Mouse (Mus musculus) left cerebral cortex, postnatal 10 days (tissue): ENCODE data around the gene Cnn2. TPM values are rescaled to one million over a fixed set of nuclear protein-coding genes. Genes with fewer than 3 reads are reported as not detected.
A peak's percentile ranks its signal among the peaks of the same experiment; 100 is the strongest.
"Not testable (repeated sequence)": the region's sequence is repeated elsewhere in the genome, so short reads cannot be mapped to it uniquely, and the experiment has no call there.

ENCODE experiments used
- DNase-seq, 2 experiments: peaks; one replicate each; pipeline ENCODE4 v3.0.0; 2021 to 2022; ENCODE audit warnings: low spot score in 2 of 2, mixed read lengths in 1 of 2; ENCODE audit errors: extremely low spot score in 1 of 2
- intact Hi-C: fragments of 180-260 bp; cut with DNase I; formaldehyde crosslinking; loops from one replicate; pipeline ENCODE4 v1.15.1; 2025
- total RNA-seq, 2 experiments: library from RNA; stranded (reverse); gene quantifications; 2 replicates each; pipeline ENCODE4 v1.2.3; 2021

The Cnn2 gene
- total RNA-seq = 10 to 100 TPM in 1 of 2 experiments, 1 to 10 TPM in 1; 8.9 to 12.4 TPM

DNA sequence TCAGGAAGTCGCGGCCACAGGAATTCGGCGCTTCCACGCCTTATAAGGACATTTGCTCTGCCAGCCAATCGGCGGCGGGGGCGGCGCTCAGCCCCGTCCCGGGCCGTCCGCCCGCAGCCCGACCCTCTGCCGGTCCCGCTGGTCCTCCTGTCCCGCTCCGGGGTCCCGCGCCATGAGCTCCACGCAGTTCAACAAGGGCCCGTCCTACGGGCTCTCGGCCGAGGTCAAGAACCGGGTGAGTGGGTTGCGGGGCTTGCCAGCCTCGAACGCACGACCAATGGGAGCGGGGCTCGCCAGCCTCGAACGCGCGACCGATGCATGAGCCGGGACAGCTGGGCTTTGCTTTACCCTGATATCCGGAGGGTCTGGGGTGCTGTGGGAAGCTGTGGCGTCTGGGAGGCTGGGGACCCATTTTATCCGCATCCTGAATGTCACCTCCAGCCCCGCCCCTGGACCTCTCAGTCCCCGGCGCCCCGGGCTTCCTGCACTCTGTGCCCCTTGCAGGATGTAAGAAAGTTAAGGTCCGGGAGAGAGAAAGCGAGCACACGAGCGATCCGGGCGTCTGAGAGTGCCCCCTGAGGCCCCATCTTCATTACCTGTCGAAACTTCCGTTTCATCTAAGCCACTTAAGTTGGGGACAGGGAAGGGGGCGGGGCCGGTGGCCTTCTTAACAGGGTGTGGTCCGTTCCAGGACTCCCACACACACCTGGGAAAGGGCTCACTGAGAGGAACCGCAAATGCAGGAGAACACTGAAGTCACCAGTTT, at the start of gene Cnn2:
Cnn2 (plus strand) TSS at position 79 of the 766 bp plus-strand sequence.
- intact Hi-C loops = loop anchor here (5.0 to 10.0 kb wide), 3 partner anchors 49 to 256 kb away; partner anchors contain the start of genes Ndufs7, Polr2e and Stk11
- peak in 1 of 2 experiments; percentile 80 for DNase-seq

- DNase-seq = peak in 1 of 2 experiments; percentile 68
- intact Hi-C loops = no loop called here
Measured at GRCm38 (mm10) chr10:79940749-79941148, 47.6 kb upstream of the Cnn2 start.

- no peak for DNase-seq
- intact Hi-C loops = no loop called here
Measured at GRCm38 (mm10) chr10:79942988-79943387, 45.4 kb upstream of the Cnn2 start.

DNA sequence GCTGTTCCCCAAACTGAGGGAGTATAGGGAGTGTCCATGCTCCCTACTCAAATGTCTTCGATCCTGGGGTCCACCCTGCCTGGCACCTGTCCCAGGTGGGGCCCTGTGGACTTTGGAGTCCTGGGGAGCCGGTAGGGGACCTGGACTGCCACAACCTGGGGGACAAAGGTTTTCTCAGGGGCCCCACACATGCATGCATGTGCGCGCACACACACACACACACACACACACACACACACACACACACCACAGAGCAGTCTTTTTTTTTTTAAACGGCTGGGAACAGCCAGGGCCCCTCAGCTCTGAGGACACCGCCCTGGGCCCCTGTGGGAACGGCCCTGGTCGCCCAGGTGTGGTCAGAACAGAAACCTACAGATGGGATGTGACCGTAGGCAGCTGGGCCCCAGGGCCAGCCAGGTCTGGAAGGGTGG, 44.9 kb upstream of the Cnn2 start:
- intact Hi-C loops = no loop called here
- no peak for DNase-seq

- intact Hi-C loops = no loop called here
Measured at GRCm38 (mm10) chr10:79945507-79946234, 42.7 kb upstream of the Cnn2 start.

GRCm38 (mm10) chr10:79946752-79947322, 41.5 kb upstream of the Cnn2 start:
- intact Hi-C loops = no loop called here
- DNase-seq = no peak

More at GRCm38 (mm10) chr10:79945507-79946234, 42.7 kb upstream of the Cnn2 start:
- DNase-seq = no peak

DNA sequence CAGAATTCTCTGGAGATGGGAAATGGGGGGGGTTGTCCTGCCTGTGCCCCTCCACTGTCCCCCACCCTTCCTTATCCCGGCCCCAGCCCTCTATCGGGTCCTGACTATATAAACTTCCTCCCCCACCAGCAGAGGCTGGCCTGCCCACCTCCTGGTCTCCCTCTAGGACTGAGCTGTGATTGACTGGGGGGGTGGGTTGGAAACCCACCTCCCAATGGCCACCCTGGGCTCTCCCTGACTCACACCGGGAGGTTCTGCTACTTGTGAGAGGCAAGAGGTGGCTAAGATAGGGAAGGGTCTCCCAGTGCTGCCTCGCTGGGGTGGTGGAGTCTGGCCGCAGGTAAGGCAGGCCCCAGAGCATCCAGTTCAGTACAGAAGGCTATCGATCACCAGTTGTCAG, 40.9 kb upstream of the Cnn2 start:
- intact Hi-C loops = no loop called here
- DNase-seq = no peak

- intact Hi-C loops = loop anchor here (2.0 to 10.0 kb wide), 2 partner anchors 15 to 115 kb away; no protein-coding TSS in a partner anchor
- no peak for DNase-seq
Measured at GRCm38 (mm10) chr10:79949873-79950272, 38.5 kb upstream of the Cnn2 start.

DNA sequence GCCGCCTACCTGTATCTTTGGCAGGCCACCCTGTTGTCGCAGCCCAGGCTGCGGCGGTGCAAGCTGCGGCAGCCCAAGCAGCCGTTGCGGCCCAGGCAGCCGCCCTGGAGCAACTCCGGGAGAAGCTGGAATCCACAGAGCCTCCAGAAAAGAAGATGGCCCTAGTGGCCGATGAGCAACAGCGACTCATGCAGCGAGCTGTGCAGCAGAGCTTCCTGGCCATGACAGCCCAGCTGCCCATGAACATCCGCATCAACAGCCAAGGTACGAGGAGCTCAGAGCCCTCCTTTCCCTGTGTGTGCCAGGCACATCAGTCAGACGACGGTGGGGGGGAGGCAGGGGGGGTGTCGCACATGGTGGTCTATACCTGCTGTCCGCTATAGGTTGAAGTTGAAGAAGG, 37.7 kb upstream of the Cnn2 start:
- intact Hi-C loops = loop anchor here (2.0 to 10.0 kb wide), 2 partner anchors 16 to 116 kb away; no protein-coding TSS in a partner anchor

GRCm38 (mm10) chr10:79953946-79954345, 34.4 kb upstream of the Cnn2 start:
- intact Hi-C loops = loop anchor here (10.0 kb wide), 1 partner anchor 119 kb away; no protein-coding TSS in a partner anchor
- no peak for DNase-seq

More for the DNA sequence above, 37.7 kb upstream of the Cnn2 start:
- DNase-seq = no peak

DNA sequence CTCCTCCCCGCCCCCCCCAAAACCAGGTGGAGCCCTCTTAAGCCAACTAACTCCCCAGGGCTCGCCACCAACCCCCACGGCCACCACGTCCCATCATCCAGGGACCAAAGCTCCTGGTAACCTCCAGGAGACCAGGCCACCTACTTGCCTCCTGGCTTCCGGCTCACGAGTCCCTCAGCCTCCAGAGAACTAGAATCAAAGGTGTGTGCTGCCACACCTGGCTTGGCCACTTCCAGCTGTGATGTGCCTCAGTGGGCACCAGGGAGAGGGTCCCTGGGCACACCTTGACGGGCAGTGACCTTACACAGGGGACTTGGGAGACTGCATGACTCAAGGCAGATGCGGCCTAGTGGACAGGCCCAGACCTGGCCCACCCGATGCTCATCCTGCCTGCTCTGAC, 32.7 kb upstream of the Cnn2 start:
- DNase-seq = no peak
- intact Hi-C loops = loop anchor here (10.0 kb wide), 1 partner anchor 121 kb away; no protein-coding TSS in a partner anchor

GRCm38 (mm10) chr10:79956643-79957154, 31.7 kb upstream of the Cnn2 start:
- intact Hi-C loops = loop anchor here (10.0 kb wide), 1 partner anchor 122 kb away; no protein-coding TSS in a partner anchor

GRCm38 (mm10) chr10:79958140-79958816, 30.1 kb upstream of the Cnn2 start:
- intact Hi-C loops = loop anchor here (1.0 to 10.0 kb wide), 2 partner anchors 33 to 123 kb away; no protein-coding TSS in a partner anchor
- DNase-seq = peak; percentile 62 to 86

More at GRCm38 (mm10) chr10:79956643-79957154, 31.7 kb upstream of the Cnn2 start:
- DNase-seq = no peak

DNA sequence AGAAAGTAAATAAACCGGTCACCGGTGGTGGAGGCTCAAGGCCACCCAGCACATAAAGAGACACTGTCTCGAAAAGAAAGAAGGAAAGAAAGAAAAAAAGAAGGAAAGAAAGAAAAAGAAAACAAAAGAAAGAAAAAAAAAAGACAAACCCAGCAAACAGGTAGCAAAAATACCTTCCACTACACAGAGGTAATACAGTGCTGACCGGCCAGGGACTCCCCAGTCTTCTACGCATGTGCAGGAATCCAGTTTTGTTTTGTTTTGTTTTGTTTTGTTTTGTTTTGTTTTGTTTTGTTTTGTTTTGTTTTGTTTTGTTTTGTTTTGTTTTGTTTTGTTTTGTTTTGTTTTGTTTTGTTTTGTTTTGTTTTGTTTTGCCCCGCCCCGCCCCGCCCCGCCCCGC, 29.0 kb upstream of the Cnn2 start:
- not testable (repeated sequence) for DNase-seq
- intact Hi-C loops = loop anchor here (10.0 kb wide), 1 partner anchor 125 kb away; no protein-coding TSS in a partner anchor

DNA sequence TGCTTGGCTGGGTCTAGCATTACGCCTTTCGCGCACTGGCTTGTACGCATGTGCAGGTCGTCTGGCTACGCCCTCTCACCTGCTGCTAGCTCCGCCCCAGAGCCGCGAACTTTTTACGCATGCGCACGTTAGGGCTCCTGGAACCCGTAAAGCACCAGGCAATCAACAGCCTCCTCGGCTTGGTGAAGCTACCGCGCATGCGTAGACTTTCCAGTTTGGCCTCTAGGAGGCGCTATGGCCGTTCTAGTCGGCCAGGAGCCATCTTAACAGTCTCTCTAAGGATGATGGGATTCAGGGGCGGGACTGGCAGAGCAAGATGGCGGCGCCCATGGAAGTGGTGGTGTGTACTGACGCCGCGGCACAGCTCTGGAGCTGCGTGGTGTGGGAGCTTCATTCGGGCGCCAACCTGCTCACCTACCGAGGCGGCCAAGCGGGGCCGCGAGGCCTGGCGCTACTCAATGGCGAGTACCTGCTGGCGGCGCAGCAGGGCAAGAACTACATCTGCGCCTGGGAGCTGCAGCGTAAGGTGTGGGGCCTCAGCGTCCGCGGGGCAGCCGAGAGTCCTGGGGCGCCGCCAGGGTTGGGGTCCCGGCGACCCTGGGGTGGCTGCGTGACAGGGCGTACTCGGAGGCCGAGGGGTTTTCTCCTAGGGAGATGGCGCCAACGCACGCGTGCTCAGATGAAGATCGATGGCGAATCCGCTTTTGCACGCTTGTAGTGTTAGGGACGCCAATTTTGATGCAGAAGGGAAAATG, 28.4 kb upstream of the Cnn2 start, which contains the start of gene Wdr18:
Wdr18 (plus strand) TSS at position 306 of the 755 bp plus-strand sequence.
- intact Hi-C loops = loop anchor here (10.0 kb wide), 1 partner anchor 125 kb away; no protein-coding TSS in a partner anchor
- DNase-seq = peak; percentile 97 to 99

- intact Hi-C loops = no loop called here
- no peak for DNase-seq
Measured at GRCm38 (mm10) chr10:79960671-79961294, 27.6 kb upstream of the Cnn2 start.

DNA sequence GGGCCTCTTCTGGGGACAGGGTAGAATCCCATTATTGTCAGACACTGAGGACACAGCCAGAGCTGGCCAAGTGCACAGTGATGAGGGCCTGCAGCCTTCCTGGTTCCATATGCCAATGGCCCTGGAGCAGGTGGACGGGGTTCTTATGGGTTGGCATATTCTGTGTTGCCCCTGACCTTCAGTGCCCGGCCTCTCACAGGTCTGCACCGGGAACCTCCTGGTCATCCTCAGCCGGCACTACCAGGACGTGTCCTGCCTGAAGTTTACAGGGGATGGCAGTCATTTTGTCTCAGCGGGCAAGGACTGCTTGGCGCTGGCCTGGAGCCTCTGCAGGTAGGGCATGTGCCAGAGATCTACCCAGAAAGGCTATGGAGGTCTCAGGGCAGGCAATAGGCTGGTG, 23.7 kb upstream of the Cnn2 start:
- no peak for DNase-seq
- intact Hi-C loops = no loop called here
